Mouse (Mus musculus) bone marrow, adult 2 months (tissue): Measurements from ENCODE around the gene Nol9.

Experiments
- CTCF ChIP-seq: fragments of 200-500 bp; IDR thresholded peaks from 2 replicates; pipeline ENCODE4 v1.5.1; 2011; ENCODE audit warnings: low read length, control low read depth; ENCODE audit not compliant: control insufficient read depth, insufficient read depth
- POLR2A ChIP-seq: fragments of 200-500 bp; IDR thresholded peaks from 2 replicates; pipeline ENCODE4 v1.6.1; 2011; ENCODE audit warnings: low read depth, mild to moderate bottlenecking, control low read depth, low read length, borderline replicate concordance; ENCODE audit not compliant: control insufficient read depth

GRCm38 (mm10) chr4:152044609-152045008, 5.5 kb downstream of the Nol9 start:
- TF ChIP-seq POLR2A (no peak), CTCF (no peak)
